In the genomic region with DNA sequence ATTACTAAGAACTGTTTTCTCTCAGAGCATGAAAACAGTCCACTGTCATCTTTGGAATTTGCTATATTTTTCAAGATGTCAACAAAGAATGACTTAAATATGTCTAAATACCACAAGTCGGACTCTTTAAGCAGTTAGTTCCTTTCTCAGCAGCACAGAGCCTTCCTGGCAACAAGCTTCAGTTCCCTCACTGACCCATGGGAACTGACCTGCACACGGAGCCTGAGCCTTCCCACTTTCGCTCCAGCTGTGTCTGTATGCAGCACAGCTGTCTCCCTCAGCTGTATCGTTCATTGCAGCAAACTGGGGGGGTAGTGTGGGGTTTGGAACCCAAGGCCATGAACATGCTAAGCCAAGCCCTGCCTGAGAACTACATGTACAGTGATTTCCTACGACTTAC, we compare ENCODE assay signal across 13 mouse cellular contexts.
DNase-seq lines count a peak whose midpoint lies in the region; ATAC-seq and TF ChIP-seq lines count a peak whose summit lies in the region.
"Had no signal": no experiment of that assay in that cellular context is flagged by ENCODE, and none has a peak within 500 bp of the region (broad histone marks: within the 10 kb centered on the region; RNA-seq: fewer than 3 reads in every experiment).

No protein-coding gene starts in this region.

- peak; percentile 8 for DNase-seq in adrenal gland, postnatal 10 days
- no peak for DNase-seq in adrenal gland, adult 18-20 months (ENCODE audit: low spot score in 2 of 2)
- peak; percentile 41 to 53 for DNase-seq in kidney, postnatal 4 days
- DNase-seq in kidney, postnatal 36 days = no peak
- DNase-seq in heart, postnatal 14 days = peak; percentile 22 to 39
- DNase-seq in mesoderm, embryonic 11.5 days (ENCODE audit: low read depth, low spot score) = peak; percentile 10
- DNase-seq in liver, postnatal 0 days = no peak
- DNase-seq: cerebellum, postnatal 25 days had no signal

- TF ChIP-seq EP300 in liver, postnatal 0 days (IDR thresholded peaks at IDR 0.05; ENCODE audit: low read depth) = no peak

- H3K27me3 ChIP-seq in hindbrain, embryonic 13.5 days = no peaks in the 10 kb centered on the region
- no peaks in the 10 kb centered on the region for H3K27me3 ChIP-seq in liver, postnatal 0 days (ENCODE audit: insufficient read depth, low read length)
- H3K27me3 ChIP-seq: embryonic facial prominence, embryonic 13.5 days had no signal

- H3K9ac ChIP-seq in hindbrain, embryonic 13.5 days = no peak overlapping the region
- H3K9ac ChIP-seq in liver, postnatal 0 days (replicated peaks) = no peak overlapping the region
- H3K9ac ChIP-seq: embryonic facial prominence, embryonic 13.5 days had no signal

- no peak overlapping the region for H3K4me3 ChIP-seq in hindbrain, embryonic 13.5 days
- no peak overlapping the region for H3K4me3 ChIP-seq in liver, postnatal 0 days (ENCODE audit: low read depth, low read length)
- H3K4me3 ChIP-seq: embryonic facial prominence, embryonic 13.5 days; layer of hippocampus, adult 2 months had no signal

- H3K36me3 ChIP-seq in hindbrain, embryonic 13.5 days = no peaks in the 10 kb centered on the region
- no peaks in the 10 kb centered on the region for H3K36me3 ChIP-seq in liver, postnatal 0 days (replicated peaks; ENCODE audit: insufficient read depth, low read length)
- H3K36me3 ChIP-seq: embryonic facial prominence, embryonic 13.5 days had no signal

- H3K4me2 ChIP-seq in hindbrain, embryonic 13.5 days = no peak overlapping the region
- no peak overlapping the region for H3K4me2 ChIP-seq in liver, postnatal 0 days (ENCODE audit: low read depth, low read length)
- H3K4me2 ChIP-seq: embryonic facial prominence, embryonic 13.5 days had no signal

- H3K27ac ChIP-seq in hindbrain, embryonic 13.5 days = no peak overlapping the region
- H3K27ac ChIP-seq in liver, postnatal 0 days (ENCODE audit: low read depth) = no peak overlapping the region
- H3K27ac ChIP-seq: embryonic facial prominence, embryonic 13.5 days; layer of hippocampus, adult 2 months; macrophage had no signal

- no peak for TF ChIP-seq CTCF in liver, postnatal 0 days (IDR thresholded peaks at IDR 0.05; ENCODE audit: low read depth)

- 70% methylated on average over 5 of the region's 5 CpGs for WGBS in hindbrain, embryonic 13.5 days
- 54% methylated on average over 5 of the region's 5 CpGs for WGBS in liver, postnatal 0 days (ENCODE audit: insufficient replicate concordance)

- no peaks in the 10 kb centered on the region for H3K9me3 ChIP-seq in hindbrain, embryonic 13.5 days
- H3K9me3 ChIP-seq in liver, postnatal 0 days (ENCODE audit: low read length) = no peaks in the 10 kb centered on the region

- no peak for ATAC-seq in hindbrain, embryonic 13.5 days (ENCODE audit: low FRiP score)
- no peak for ATAC-seq in liver, postnatal 0 days
- ATAC-seq: forebrain, embryonic 14.5 days had no signal

- intact Hi-C loops in heart, postnatal 14 days (cut with DNase I) = no loop called here

- H3K4me1 ChIP-seq in hindbrain, embryonic 13.5 days (replicated peaks) = no peaks in the 10 kb centered on the region
- H3K4me1 ChIP-seq in liver, postnatal 0 days (ENCODE audit: insufficient read depth) = no peaks in the 10 kb centered on the region

Comparison
In these comparisons a context has a peak if more than half of its experiments do, and no peak if none do; other contexts are left out.
1. DNase-seq: peak in adrenal gland, postnatal 10 days (single experiment), kidney, postnatal 4 days (2 of 2), heart, postnatal 14 days (2 of 2) and mesoderm, embryonic 11.5 days (single experiment); none in adrenal gland, adult 18-20 months (0 of 2), kidney, postnatal 36 days (0 of 2) and liver, postnatal 0 days (single experiment).